Mouse (Mus musculus): ENCODE results near the gene Olfr311. TPM values are rescaled to one million over a fixed set of nuclear protein-coding genes. Genes with fewer than 3 reads are reported as not detected.
"Not testable (repeated sequence)": the region's sequence is repeated elsewhere in the genome, so short reads cannot be mapped to it uniquely, and the experiment has no call there.

Olfr311 gene
- polyA plus RNA-seq (2011; ENCODE audit: insufficient read depth, insufficient read length, low replicate concordance, missing spikeins) = not detected in 2 replicates

- H3K4me3 ChIP-seq (replicated peaks; ENCODE audit: control insufficient read depth, low read depth, low read length); H3K27ac ChIP-seq (ENCODE audit: control insufficient read depth, insufficient read depth, low read depth, low read length, poor library complexity); H3K4me1 ChIP-seq (ENCODE audit: control insufficient read depth, insufficient read depth, low read length): not testable (repeated sequence)
Measured at GRCm38 (mm10) chr11:58838951-58839350, at the start of gene Olfr311. Gene Olfr311 (plus strand): TSS chr11:58839251.

- no peak overlapping the region for H3K27ac ChIP-seq (ENCODE audit: control insufficient read depth, insufficient read depth, low read depth, low read length, poor library complexity)
- TF ChIP-seq CTCF (IDR thresholded peaks at IDR 0.05; ENCODE audit: control insufficient read depth, insufficient read depth, low read length) (no peak), POLR2A (IDR thresholded peaks at IDR 0.05; ENCODE audit: borderline replicate concordance, control insufficient read depth, low read depth, low read length) (no peak)
- H3K4me1 ChIP-seq (ENCODE audit: control insufficient read depth, insufficient read depth, low read length) = no peaks in the 10 kb centered on the region; the same call in 1 of the 2 replicates
- no peak overlapping the region for H3K4me3 ChIP-seq (replicated peaks; ENCODE audit: control insufficient read depth, low read depth, low read length)
- 30% methylated on average over 3 of the region's 3 CpGs for WGBS
Measured at GRCm38 (mm10) chr11:58789532-58789931, 49.5 kb upstream of the Olfr311 start.

GRCm38 (mm10) chr11:58790053-58790452 lies 49.0 kb upstream of the Olfr311 start:
- WGBS = 7% methylated on average over 2 of the region's 2 CpGs
- no peak for TF ChIP-seq POLR2A (IDR thresholded peaks at IDR 0.05; ENCODE audit: borderline replicate concordance, control insufficient read depth, low read depth, low read length)
- TF ChIP-seq CTCF (IDR thresholded peaks at IDR 0.05; ENCODE audit: control insufficient read depth, insufficient read depth, low read length) = no peak
- Histone ChIP-seq H3K27ac (ENCODE audit: control insufficient read depth, insufficient read depth, low read depth, low read length, poor library complexity) (no peak overlapping the region), H3K4me1 (ENCODE audit: control insufficient read depth, insufficient read depth, low read length) (no peaks in the 10 kb centered on the region; the same call in 1 of the 2 replicates), H3K4me3 (replicated peaks; ENCODE audit: control insufficient read depth, low read depth, low read length) (no peak overlapping the region)

GRCm38 (mm10) chr11:58790646-58791045 lies 48.4 kb upstream of the Olfr311 start:
- Histone ChIP-seq H3K27ac (ENCODE audit: control insufficient read depth, insufficient read depth, low read depth, low read length, poor library complexity) (no peak overlapping the region), H3K4me3 (replicated peaks; ENCODE audit: control insufficient read depth, low read depth, low read length) (no peak overlapping the region), H3K4me1 (ENCODE audit: control insufficient read depth, insufficient read depth, low read length) (no peaks in the 10 kb centered on the region; the same call in 1 of the 2 replicates)
- 43% methylated on average over 6 of the region's 6 CpGs for WGBS
- TF ChIP-seq POLR2A (IDR thresholded peaks at IDR 0.05; ENCODE audit: borderline replicate concordance, control insufficient read depth, low read depth, low read length) = no peak
- TF ChIP-seq CTCF (IDR thresholded peaks at IDR 0.05; ENCODE audit: control insufficient read depth, insufficient read depth, low read length) = no peak

- Histone ChIP-seq H3K27ac (ENCODE audit: control insufficient read depth, insufficient read depth, low read depth, low read length, poor library complexity) (no peak overlapping the region), H3K4me3 (replicated peaks; ENCODE audit: control insufficient read depth, low read depth, low read length) (no peak overlapping the region), H3K4me1 (ENCODE audit: control insufficient read depth, insufficient read depth, low read length) (no peaks in the 10 kb centered on the region)
- TF ChIP-seq POLR2A (IDR thresholded peaks at IDR 0.05; ENCODE audit: borderline replicate concordance, control insufficient read depth, low read depth, low read length) = no peak
- no peak for TF ChIP-seq CTCF (IDR thresholded peaks at IDR 0.05; ENCODE audit: control insufficient read depth, insufficient read depth, low read length)
- 62% methylated on average over 2 of the region's 2 CpGs for WGBS
Measured at GRCm38 (mm10) chr11:58795856-58796255, 43.2 kb upstream of the Olfr311 start.

- TF ChIP-seq POLR2A (IDR thresholded peaks at IDR 0.05; ENCODE audit: borderline replicate concordance, control insufficient read depth, low read depth, low read length) = no peak
- TF ChIP-seq CTCF (IDR thresholded peaks at IDR 0.05; ENCODE audit: control insufficient read depth, insufficient read depth, low read length) = no peak
- Histone ChIP-seq H3K27ac (ENCODE audit: control insufficient read depth, insufficient read depth, low read depth, low read length, poor library complexity) (no peak overlapping the region), H3K4me1 (ENCODE audit: control insufficient read depth, insufficient read depth, low read length) (no peaks in the 10 kb centered on the region), H3K4me3 (replicated peaks; ENCODE audit: control insufficient read depth, low read depth, low read length) (no peak overlapping the region)
- WGBS = 78% methylated on average over 7 of the region's 7 CpGs
Measured at GRCm38 (mm10) chr11:58796850-58797249, 42.2 kb upstream of the Olfr311 start.

GRCm38 (mm10) chr11:58799747-58800146 lies 39.3 kb upstream of the Olfr311 start:
- H3K4me1 ChIP-seq (ENCODE audit: control insufficient read depth, insufficient read depth, low read length) = no peaks in the 10 kb centered on the region
- H3K4me3 ChIP-seq (replicated peaks; ENCODE audit: control insufficient read depth, low read depth, low read length) = no peak overlapping the region
- TF ChIP-seq POLR2A (IDR thresholded peaks at IDR 0.05; ENCODE audit: borderline replicate concordance, control insufficient read depth, low read depth, low read length) (no peak), CTCF (IDR thresholded peaks at IDR 0.05; ENCODE audit: control insufficient read depth, insufficient read depth, low read length) (no peak)
- H3K27ac ChIP-seq (ENCODE audit: control insufficient read depth, insufficient read depth, low read depth, low read length, poor library complexity) = no peak overlapping the region
- WGBS = 47% methylated on average over 5 of the region's 5 CpGs

GRCm38 (mm10) chr11:58801558-58802228 lies 37.4 kb upstream of the Olfr311 start, which contains the start of gene Fam183b:
Gene Fam183b (minus strand): TSS chr11:58801960.
- TF ChIP-seq POLR2A (IDR thresholded peaks at IDR 0.05; ENCODE audit: borderline replicate concordance, control insufficient read depth, low read depth, low read length) = no peak
- WGBS = 39% methylated on average over 14 of the region's 14 CpGs
- Histone ChIP-seq H3K4me1 (ENCODE audit: control insufficient read depth, insufficient read depth, low read length) (no peaks in the 10 kb centered on the region), H3K4me3 (replicated peaks; ENCODE audit: control insufficient read depth, low read depth, low read length) (no peak within 1 kb of the TSS), H3K27ac (ENCODE audit: control insufficient read depth, insufficient read depth, low read depth, low read length, poor library complexity) (no peak within 1 kb of the TSS)

GRCm38 (mm10) chr11:58803871-58804270 lies 35.2 kb upstream of the Olfr311 start:
- Histone ChIP-seq H3K4me3 (replicated peaks; ENCODE audit: control insufficient read depth, low read depth, low read length) (no peak overlapping the region), H3K4me1 (ENCODE audit: control insufficient read depth, insufficient read depth, low read length) (no peaks in the 10 kb centered on the region), H3K27ac (ENCODE audit: control insufficient read depth, insufficient read depth, low read depth, low read length, poor library complexity) (no peak overlapping the region)
- TF ChIP-seq POLR2A (IDR thresholded peaks at IDR 0.05; ENCODE audit: borderline replicate concordance, control insufficient read depth, low read depth, low read length) = no peak
- TF ChIP-seq CTCF (IDR thresholded peaks at IDR 0.05; ENCODE audit: control insufficient read depth, insufficient read depth, low read length) = no peak
- WGBS = 76% methylated on average over 4 of the region's 4 CpGs
